Mouse (Mus musculus) heart, postnatal 14 days (tissue): ENCODE results near the gene Sema6b. TPM values are rescaled to one million over a fixed set of nuclear protein-coding genes. Genes with fewer than 3 reads are reported as not detected.

Source experiments
- DNase-seq, 2 experiments: peaks; one replicate each; pipeline ENCODE4 v3.0.0; 2021 to 2022
- intact Hi-C: fragments of 180-260 bp; cut with DNase I; formaldehyde crosslinking; loops from one replicate; pipeline ENCODE4 v1.15.1; 2025
- total RNA-seq, 2 experiments: library from RNA; stranded (reverse); gene quantifications; 2 replicates each; pipeline ENCODE4 v1.2.3; 2021

Gene Sema6b
- total RNA-seq, 2 experiments from 2014 or later = 14.5 to 14.7 TPM

DNA sequence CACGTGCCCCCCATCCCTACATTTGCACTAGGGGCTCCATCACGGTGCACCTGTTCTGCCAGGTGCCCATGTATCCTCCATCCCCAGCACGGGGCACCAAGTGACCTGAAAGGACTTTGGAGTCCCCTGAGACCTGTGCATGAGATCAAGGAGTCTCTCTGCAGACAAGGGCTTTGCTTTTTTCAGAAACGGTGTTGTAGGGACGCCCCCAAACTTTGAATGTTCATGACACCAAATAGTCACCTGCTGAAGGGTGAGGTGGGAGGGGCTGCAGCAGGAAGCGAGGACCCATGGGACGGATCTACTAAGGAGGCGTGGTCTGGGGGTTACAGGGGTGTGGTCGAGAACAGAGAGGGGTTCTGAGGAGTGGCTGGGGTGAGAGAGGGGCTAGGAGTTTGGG is 8.1 kb upstream of the Sema6b start:
- intact Hi-C loops = no loop called here
- no peak for DNase-seq

DNA sequence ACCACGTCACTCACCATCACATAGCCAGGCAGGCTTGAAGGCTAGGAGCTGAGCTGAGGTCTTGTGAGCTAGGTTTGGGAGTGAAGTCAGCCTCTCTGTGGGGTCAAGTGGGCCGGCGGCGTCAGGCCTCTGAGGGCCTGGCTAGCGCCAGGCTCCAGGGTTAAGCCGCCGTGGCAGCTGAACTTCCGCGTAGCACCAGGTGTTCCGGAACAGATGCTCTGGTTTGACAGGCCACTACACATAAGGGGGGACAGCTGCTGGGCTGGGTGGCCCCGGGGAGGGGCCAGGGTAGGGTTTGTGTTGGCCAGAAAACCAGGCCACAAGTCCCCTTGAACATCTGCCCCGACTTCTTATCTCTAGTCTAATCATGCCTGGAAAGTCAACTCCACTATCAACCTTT is 7.3 kb upstream of the Sema6b start:
- intact Hi-C loops = no loop called here
- no peak for DNase-seq

GRCm38 (mm10) chr17:56146131-56146530 is 6.0 kb upstream of the Sema6b start:
- intact Hi-C loops = no loop called here
- DNase-seq = no peak

- no peak for DNase-seq
- intact Hi-C loops = no loop called here
These were observed 4.4 kb upstream of the Sema6b start for GRCm38 (mm10) chr17:56144546-56144945.

GRCm38 (mm10) chr17:56141702-56142605 is 1.8 kb upstream of the Sema6b start:
- DNase-seq = peak in 1 of 2 experiments; percentile 46
- intact Hi-C loops = no loop called here

DNA sequence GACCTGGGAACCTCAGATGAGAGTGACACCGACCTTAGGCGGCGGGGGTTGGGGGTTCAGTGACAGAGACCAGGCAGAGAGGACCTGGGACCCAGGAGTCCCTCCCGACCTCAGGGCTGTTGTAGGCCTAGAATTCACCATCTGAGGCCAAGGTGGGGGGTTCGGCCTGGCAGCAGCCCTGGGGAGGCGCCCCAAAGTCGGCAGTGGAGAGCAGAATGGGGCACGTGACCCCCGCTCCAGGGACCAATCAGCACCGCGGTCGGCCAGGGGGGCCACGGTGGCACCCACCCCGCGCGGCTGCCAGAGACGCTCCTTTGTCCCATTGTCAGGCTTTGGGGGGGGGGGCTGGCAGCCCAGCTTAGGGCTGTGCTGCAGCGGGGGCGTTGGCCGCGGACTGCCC is 788 bp downstream of the Sema6b start:
- intact Hi-C loops = no loop called here
- no peak for DNase-seq

- peak in 1 of 2 experiments; percentile 27 for DNase-seq
- intact Hi-C loops = no loop called here
These were observed 2.1 kb downstream of the Sema6b start for GRCm38 (mm10) chr17:56137839-56138613.

DNA sequence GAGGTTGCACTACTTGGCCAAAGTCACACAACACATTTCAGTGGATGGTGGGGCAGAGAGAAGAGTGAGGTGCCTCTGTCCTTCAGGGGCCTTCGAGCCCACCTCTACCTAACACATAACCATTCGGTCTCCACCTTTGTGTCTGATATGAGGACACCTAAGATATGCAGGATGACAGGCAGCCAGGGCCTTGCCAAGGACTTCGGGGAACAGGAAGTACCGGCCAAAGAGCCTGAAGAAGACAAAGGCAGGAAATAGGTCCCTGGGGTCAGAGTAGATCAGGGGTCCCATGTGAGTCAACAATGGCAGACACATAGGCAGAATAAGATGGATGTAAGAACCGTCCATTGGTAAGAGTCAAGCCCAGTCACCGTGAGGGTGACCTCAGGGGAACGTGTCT is 3.6 kb downstream of the Sema6b start:
- intact Hi-C loops = no loop called here

DNA sequence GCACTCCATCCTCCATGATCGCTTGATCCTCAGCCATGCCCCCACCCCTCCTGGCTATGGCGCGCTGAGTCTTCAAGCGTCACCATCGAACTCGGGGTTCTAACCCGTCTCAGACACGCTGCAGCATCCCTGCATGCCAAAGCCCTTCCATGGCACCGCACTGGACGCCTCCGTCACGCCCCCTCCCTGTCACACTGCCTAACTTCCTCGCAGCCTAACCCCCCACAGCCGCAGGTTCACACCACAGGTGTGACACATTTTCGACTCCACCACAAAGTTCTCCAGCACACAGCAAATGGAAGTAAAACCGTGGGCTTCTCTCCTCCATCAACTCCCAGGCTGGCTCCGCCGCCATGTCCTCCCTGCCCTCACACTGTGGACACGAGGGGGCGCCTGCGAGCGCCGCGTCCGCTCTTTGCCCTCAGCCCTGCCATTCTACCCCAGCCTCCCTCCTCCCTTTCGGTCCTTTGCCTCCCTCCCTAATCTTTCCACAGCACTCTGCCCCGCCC is 5.6 kb downstream of the Sema6b start:
- DNase-seq = peak; percentile 81 to 85
- intact Hi-C loops = no loop called here

More for the DNA sequence above, 3.6 kb downstream of the Sema6b start:
- DNase-seq = peak in 1 of 2 experiments; percentile 15

- intact Hi-C loops = no loop called here
- peak; percentile 68 to 74 for DNase-seq
These were observed 6.4 kb downstream of the Sema6b start for GRCm38 (mm10) chr17:56133457-56134363.

DNA sequence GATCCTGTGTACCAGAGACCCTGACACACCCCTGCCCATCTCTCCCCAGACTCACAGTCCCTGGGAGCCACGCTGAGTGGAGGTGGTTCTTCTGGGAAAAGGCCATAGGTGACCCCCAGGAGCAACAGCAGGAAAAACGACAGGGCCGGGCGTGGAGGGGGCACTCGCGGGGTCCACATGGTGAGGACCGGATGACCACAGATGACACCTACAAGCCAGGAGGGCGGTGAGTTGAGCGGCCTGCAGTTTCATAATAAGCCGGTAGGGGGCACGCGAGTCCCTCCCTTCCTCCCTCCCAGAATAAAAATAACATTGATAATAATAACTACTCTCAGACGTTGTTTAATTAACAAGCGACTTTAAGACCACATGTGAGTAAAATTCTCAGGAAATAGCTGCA is 7.5 kb downstream of the Sema6b start:
- peak; percentile 79 to 81 for DNase-seq
- intact Hi-C loops = loop anchor here (1.0 kb wide), 1 partner anchor 27 kb away; no protein-coding TSS in a partner anchor

- intact Hi-C loops = loop anchor here (1.0 kb wide), 2 partner anchors 27 to 123 kb away; no protein-coding TSS in a partner anchor
- DNase-seq = peak; percentile 74 to 83
These were observed 8.3 kb downstream of the Sema6b start for GRCm38 (mm10) chr17:56131814-56132213.

GRCm38 (mm10) chr17:56131136-56131535 is 9.0 kb downstream of the Sema6b start:
- intact Hi-C loops = loop anchor here (1.0 kb wide), 1 partner anchor 124 kb away; no protein-coding TSS in a partner anchor
- DNase-seq = no peak

DNA sequence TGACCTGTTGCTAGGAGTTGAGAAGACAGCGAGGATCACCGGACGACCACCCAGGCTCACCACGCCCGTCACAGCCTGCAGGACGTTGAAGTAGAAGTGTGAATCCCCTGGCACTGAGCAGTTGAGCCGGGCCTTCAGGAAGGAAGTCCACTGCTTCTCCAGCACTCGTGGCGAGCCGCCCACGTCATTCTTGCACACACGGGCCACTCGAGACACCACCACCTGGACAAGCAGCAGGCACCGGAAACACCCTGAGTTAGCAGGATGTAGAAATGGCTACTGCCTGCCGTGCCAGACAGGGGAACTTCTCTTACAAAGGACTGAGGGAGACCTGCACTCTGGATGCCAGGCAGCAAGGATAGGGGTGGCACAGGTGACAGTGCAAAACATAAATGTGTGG is 11.9 kb downstream of the Sema6b start:
- intact Hi-C loops = no loop called here
- DNase-seq = no peak

GRCm38 (mm10) chr17:56126175-56126574 is 14.0 kb downstream of the Sema6b start:
- DNase-seq = no peak
- intact Hi-C loops = no loop called here

DNA sequence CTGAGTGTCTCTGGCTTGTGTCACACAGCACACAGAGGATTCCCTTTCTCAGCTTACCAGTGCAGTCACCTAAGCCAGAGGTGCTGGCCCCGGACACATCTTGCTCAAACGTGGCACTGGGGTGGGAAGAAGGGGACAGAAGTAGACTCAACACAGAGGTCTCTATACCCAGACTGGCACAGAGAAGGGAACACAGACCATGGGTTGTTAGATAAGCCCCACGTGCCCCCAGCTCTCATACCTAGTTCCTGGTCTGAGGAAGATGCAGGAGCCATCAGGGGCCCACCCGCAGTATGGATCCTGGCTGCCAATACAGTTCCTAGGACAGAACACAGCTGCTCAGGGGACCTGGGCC is 14.9 kb downstream of the Sema6b start:
- intact Hi-C loops = no loop called here
- DNase-seq = no peak

- peak; percentile 76 for DNase-seq
- intact Hi-C loops = no loop called here
These were observed 15.5 kb downstream of the Sema6b start for GRCm38 (mm10) chr17:56124377-56125275.

GRCm38 (mm10) chr17:56123681-56124340 is 16.3 kb downstream of the Sema6b start:
- intact Hi-C loops = no loop called here

GRCm38 (mm10) chr17:56123161-56123560 is 17.0 kb downstream of the Sema6b start:
- no peak for DNase-seq
- intact Hi-C loops = no loop called here

More at GRCm38 (mm10) chr17:56123681-56124340, 16.3 kb downstream of the Sema6b start:
- DNase-seq = no peak
